Mouse (Mus musculus) right cerebral cortex, adult 2 months (tissue): ENCODE results near the gene Msx1.
A peak's percentile ranks its signal among the peaks of the same experiment; 100 is the strongest.

Source experiments
- DNase-seq, 2 experiments: peaks; one replicate each; pipeline ENCODE4 v3.0.0; 2021 to 2022; ENCODE audit warnings: low spot score in 2 of 2

Gene Msx1

DNA sequence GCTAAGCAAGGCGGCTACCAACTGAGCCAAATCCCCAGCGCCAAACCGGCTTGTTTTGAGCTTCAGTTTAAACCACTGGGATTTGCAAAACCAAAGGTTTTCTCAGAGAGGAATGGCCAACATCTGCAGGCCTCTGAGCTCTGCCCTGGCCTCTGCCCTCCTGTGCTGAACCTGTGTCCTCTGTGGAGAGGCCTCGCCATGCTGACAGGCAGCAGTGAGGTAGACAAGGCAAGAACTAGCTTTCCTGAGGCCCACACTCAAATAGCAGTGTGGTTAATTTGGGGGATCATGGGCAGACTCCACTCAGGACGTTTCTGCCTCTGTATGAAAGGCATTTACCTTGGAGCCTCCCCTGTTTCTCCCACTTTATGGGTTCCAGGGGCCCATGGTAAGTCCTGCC lies 27.6 kb downstream of the Msx1 start:
- DNase-seq, result no peak

DNA sequence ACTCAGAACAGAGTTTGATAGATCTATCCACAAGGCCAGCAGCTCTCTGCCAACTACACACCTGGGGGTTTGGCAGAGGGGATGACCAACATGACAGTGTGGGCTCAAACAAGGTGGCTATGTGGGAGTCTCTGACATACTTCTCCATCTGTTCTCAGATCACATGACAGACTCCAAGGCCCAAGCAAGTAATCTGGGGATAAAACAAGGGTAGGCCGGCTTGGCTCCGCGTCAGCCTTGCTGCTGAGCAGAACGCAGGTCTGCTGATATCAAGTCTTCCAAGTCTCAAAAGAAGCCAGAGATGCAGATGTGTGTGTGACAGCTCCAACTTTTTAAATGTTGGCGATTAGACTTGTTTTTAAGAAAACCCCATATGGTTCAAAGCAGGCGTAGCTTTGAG lies 28.7 kb downstream of the Msx1 start:
- DNase-seq, result peak in 1 of 2 experiments; percentile 7

DNA sequence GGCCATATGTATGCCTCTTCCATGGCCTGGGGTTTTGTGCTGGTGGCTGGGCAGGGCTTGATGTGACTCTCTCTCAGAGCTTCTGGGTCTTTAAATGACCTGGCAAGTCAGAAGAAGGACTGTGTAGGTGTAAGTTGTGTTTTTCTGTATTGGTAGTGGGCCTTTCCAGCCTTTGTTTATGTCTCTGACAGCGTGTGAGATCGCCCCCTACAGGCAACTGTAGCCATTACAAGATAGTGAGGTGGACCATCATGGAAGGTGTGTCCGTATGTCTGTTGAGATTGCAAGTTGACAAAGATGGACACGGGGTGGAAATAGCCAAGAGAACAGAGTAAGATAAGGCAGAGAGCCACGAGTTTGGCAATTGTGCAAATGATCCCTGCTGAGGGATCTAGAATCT lies 32.2 kb downstream of the Msx1 start:
- no peak for DNase-seq

DNA sequence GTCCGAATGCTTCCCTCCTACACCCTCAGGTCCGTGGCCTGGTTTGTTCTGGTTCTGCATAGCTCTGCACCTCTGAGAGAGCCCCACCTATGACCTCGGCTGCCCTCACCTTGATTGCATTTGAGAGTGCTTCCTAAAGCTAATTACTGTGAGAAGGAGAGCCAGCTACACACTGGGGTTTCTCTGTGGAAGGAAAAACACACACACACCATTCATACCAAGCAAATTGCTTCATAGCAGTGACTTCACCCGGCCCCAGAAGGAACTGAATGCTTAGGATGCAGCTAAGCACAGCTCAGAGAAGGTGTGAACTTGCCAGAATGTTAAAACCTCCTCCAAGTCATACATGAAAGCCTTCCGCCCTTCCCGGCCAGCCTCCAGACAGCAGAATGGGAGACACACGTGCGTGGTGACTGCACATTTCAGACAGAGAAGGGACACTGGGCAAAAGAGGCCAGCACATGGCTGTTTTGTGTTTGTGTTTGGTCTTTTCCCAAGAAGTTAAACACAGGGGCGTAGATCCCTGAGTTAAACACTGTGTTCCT lies 39.5 kb downstream of the Msx1 start:
- DNase-seq, result no peak

DNA sequence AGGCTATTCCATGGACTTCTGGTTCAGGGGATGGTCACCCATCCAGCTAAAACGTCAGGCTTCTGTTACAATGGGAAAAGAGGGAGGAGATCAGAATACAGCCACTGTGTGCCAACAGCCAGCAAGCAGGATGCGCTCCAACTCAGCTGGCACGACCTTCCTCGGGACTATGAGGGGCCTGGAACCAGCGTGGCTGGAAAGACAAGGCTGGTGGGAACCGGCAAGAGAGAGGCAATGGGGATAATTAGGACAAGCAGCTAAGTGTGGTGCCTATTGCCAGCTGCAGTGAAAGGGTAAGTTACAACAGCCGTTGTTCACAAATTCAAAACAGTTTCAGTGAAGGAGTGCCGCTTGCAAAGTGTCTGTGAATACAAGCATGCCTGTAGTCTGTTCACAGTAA lies 41.1 kb downstream of the Msx1 start:
- DNase-seq, result no peak

DNA sequence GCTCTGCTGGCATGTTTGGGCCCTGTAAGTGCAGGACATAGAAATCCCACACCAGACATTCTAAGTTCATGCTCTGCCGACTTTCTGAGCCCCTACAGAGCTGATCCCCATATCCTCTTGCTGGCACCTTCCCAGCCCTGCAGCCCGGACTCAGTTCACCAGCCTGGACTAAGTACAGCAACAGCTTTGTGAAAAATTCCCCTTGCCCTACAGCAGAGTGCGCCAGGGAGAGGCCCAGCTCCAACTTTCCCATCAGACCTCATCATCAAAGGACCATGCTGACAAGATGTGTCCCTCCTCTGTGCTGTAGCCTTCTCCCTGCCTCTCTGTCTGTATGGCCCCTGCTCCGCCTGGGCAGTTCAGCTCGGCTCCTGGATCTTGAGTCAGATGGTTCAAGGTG lies 48.7 kb downstream of the Msx1 start:
- DNase-seq, result no peak

DNA sequence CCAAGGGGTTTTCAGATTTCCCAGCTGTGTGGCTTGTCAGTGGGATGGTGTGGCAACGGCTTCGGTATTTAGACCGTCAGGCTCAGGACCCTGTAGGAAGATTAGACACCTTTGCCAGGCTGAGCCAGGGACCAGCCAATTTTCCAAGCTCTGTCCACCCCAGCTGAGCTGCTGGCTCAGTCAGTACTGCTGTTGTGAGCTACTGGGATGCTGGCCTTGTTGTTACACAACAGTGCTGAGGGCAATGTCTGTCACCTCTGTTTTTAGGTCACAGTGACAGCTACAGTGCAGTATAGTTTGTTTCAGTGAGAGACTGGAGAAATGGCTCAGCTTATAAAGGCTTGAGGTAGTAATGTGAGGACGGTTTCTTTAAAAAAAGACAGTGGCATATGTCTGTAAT lies 50.4 kb downstream of the Msx1 start:
- DNase-seq, result no peak

DNA sequence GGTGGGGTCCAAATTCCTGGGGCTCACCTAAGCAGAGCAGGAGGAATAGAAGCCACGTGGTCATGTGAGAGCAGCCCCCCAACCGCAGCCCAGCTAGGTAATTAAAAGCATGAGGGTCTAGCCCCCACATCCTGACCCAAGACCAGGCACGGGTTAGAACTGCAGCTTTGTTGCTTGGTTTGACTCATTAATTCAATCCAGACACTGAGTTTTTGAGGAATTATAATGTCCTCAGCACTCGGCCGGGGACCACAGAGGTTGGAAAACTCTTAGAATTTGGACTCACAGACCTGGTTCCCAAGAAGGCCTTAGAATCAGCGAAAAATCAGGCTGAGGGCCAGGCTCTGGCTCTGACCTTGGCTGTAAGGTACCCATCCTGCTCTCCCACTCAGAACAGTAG lies 53.5 kb downstream of the Msx1 start:
- no peak for DNase-seq
